Mouse (Mus musculus) forebrain, embryonic 10.5 days (tissue): ENCODE data around the gene Gm47429. TPM values are rescaled to one million over a fixed set of nuclear protein-coding genes. Genes with fewer than 3 reads are reported as not detected.
"Not testable (repeated sequence)": the region's sequence is repeated elsewhere in the genome, so short reads cannot be mapped to it uniquely, and the experiment has no call there.

ENCODE experiments used
- DNase-seq: peaks from one replicate; pipeline ENCODE4 v3.0.0-alpha.2; 2017; ENCODE audit warnings: low spot score; ENCODE audit errors: extremely low spot score
- H3K27ac ChIP-seq: fragments of 300-500 bp; sonication (generic); 2 replicates; pipeline ENCODE4 v1.5.1; 2016; ENCODE audit warnings: mild to moderate bottlenecking
- H3K27me3 ChIP-seq: fragments of 300-500 bp; sonication (generic); 2 replicates; pipeline ENCODE4 v1.6.1; 2016; ENCODE audit warnings: mild to moderate bottlenecking; ENCODE audit not compliant: poor library complexity, severe bottlenecking
- H3K36me3 ChIP-seq: fragments of 300-500 bp; sonication (generic); replicated peaks from 2 replicates; pipeline ENCODE4 v1.6.1; 2016; ENCODE audit warnings: mild to moderate bottlenecking, moderate library complexity
- H3K4me1 ChIP-seq: fragments of 300-500 bp; sonication (generic); 2 replicates; pipeline ENCODE4 v1.6.1; 2016
- H3K4me3 ChIP-seq: fragments of 300-500 bp; sonication (generic); 2 replicates; pipeline ENCODE4 v1.5.1; 2016; ENCODE audit warnings: mild to moderate bottlenecking, moderate library complexity
- H3K9me3 ChIP-seq: fragments of 300-500 bp; sonication (generic); 2 replicates; pipeline ENCODE4 v1.6.1; 2016; ENCODE audit warnings: mild to moderate bottlenecking, moderate library complexity
- WGBS: fragments of 180-500 bp; shearing (Covaris S2); methylation state at CpG from one replicate; pipeline ENCODE4 v1.1.7; 2016; 5-methylcytosine and 5-hydroxymethylcytosine counted together
- polyA plus RNA-seq: library from polyadenylated mRNA; unstranded; fragments of >200 nt; fragmentation: Nextera tagmentation; extraction: Ambion mirVana; gene quantifications from 2 replicates; pipeline ENCODE4 v1.2.1, GENCODE M21; 2016

The Gm47429 gene
- not detected in 2 replicates for polyA plus RNA-seq

DNA sequence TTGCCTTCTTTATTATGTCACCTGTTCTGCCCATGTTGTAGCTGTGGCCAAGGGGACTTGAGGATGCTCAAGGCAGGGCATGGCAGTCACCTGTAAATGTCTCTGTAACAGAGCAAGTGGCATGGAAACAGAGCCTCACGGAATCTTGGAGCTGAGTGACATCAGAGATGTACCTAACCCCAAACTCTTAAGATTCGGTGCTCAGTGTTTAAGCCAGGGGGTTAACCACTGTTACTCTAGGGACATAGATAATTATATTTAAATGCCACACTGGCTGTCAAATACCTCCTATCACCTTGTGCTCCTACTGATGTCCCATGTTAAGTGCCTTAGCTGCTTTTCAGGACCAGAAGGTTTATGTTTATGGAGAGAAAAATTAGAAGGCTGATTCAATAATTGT, at the start of gene Gm47429:
Gene Gm47429 (minus strand): TSS at position 101 of the 400 bp plus-strand sequence.
- no peak for DNase-seq
- WGBS, result 94% methylated on average over 2 of the region's 2 CpGs
- no peaks in the 10 kb centered on the region for H3K4me1 ChIP-seq
- no peaks in the 10 kb centered on the region for H3K27me3 ChIP-seq
- H3K9me3 ChIP-seq, result no peaks in the 10 kb centered on the region
- H3K4me3 ChIP-seq, result no peak within 1 kb of the TSS
- H3K27ac ChIP-seq, result no peak within 1 kb of the TSS
- H3K36me3 ChIP-seq, result no peaks in the 10 kb centered on the region

- not testable (repeated sequence) for H3K27ac ChIP-seq, H3K27me3 ChIP-seq, H3K4me3 ChIP-seq, H3K4me1 ChIP-seq, DNase-seq, H3K36me3 ChIP-seq, H3K9me3 ChIP-seq
Measured at GRCm38 (mm10) chr13:50488510-50488909, 44.8 kb upstream of the Gm47429 start.

- Histone ChIP-seq H3K4me3 (no peak within 1 kb of the TSS), H3K9me3 (no peaks in the 10 kb centered on the region), H3K4me1 (no peaks in the 10 kb centered on the region), H3K27ac (no peak within 1 kb of the TSS), H3K36me3 (no peaks in the 10 kb centered on the region), H3K27me3 (no peaks in the 10 kb centered on the region)
- WGBS, result 85% methylated on average over 4 of the region's 4 CpGs
- no peak for DNase-seq
Measured at GRCm38 (mm10) chr13:50467007-50467406, 23.3 kb upstream of the Gm47429 start, which contains the start of gene Nutm2. Nutm2 (plus strand) TSS chr13:50467307.

DNA sequence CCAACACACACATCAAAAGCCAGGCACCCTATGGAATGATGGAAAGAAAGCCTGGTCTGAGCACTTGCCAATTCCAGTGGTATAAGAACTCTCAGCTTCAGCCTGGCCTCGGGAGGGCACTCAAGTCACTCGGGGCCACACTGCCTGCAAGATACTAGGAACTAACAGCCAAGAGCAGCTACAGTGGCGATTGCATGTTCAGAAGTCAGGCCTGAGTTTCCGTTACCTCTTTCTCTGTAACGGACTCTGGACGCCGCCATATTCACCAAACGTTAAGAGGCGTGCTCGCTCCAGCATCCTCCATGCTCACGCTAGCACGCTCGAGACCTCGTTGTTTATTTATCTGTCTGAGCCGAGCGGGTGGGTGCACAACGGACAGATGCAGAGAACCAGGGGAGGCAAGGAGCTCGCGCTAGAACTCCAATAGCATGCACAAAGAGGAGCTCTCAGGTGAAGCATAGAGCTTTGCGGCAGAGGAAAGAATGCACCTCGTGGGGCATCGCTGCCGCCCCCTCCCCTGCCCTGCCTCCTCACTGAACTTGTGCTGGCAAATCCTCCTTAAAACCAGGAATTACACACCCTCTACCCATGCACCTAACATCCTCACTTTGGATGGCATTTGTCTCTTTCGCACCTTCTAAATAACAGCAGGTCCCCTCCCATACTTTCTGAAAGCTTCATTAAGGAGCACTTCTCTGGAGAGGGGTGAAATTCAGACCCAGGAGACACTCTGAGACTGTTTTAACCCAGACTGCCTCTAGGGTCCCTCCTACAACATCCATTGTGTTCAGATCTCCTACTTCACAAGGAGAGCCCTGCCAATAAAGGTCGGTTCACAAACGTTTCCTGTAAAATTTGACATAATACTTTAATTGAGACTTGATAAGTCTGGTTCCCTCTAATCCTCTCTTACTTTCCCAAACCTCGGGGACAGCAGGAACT, 21.2 kb upstream of the Gm47429 start:
- no peak for DNase-seq
- 46% methylated on average over 27 of the region's 27 CpGs for WGBS
- Histone ChIP-seq H3K9me3 (no peaks in the 10 kb centered on the region), H3K27me3 (no peaks in the 10 kb centered on the region), H3K4me3 (peak overlapping the region; percentile 35), H3K27ac (no peak overlapping the region), H3K4me1 (no peaks in the 10 kb centered on the region), H3K36me3 (no peaks in the 10 kb centered on the region)

GRCm38 (mm10) chr13:50460433-50460832, 16.7 kb upstream of the Gm47429 start:
- 46% methylated on average over 2 of the region's 2 CpGs for WGBS
- DNase-seq, H3K4me3 ChIP-seq, H3K9me3 ChIP-seq, H3K36me3 ChIP-seq, H3K27me3 ChIP-seq, H3K27ac ChIP-seq, H3K4me1 ChIP-seq: not testable (repeated sequence)

GRCm38 (mm10) chr13:50453426-50453825, 9.7 kb upstream of the Gm47429 start:
- H3K9me3 ChIP-seq, result no peaks in the 10 kb centered on the region
- no peak overlapping the region for H3K4me3 ChIP-seq
- no peak overlapping the region for H3K27ac ChIP-seq
- whole genome bisulfite sequencing, result 39% methylated on average over 4 of the region's 4 CpGs
- no peaks in the 10 kb centered on the region for H3K36me3 ChIP-seq
- DNase-seq, result no peak
- H3K4me1 ChIP-seq, result no peaks in the 10 kb centered on the region
- no peaks in the 10 kb centered on the region for H3K27me3 ChIP-seq

GRCm38 (mm10) chr13:50452266-50452665, 8.6 kb upstream of the Gm47429 start:
- 75% methylated on average over 9 of the region's 9 CpGs for WGBS

GRCm38 (mm10) chr13:50445261-50445660, 1.5 kb upstream of the Gm47429 start:
- Histone ChIP-seq H3K4me3 (no peak overlapping the region), H3K27ac (no peak overlapping the region), H3K36me3 (no peaks in the 10 kb centered on the region), H3K4me1 (no peaks in the 10 kb centered on the region), H3K27me3 (no peaks in the 10 kb centered on the region), H3K9me3 (no peaks in the 10 kb centered on the region)
- 66% methylated on average over 4 of the region's 4 CpGs for WGBS
- no peak for DNase-seq

More at GRCm38 (mm10) chr13:50452266-50452665, 8.6 kb upstream of the Gm47429 start:
- H3K36me3 ChIP-seq, H3K4me3 ChIP-seq, H3K27me3 ChIP-seq, H3K9me3 ChIP-seq, H3K27ac ChIP-seq, DNase-seq, H3K4me1 ChIP-seq: not testable (repeated sequence)

DNA sequence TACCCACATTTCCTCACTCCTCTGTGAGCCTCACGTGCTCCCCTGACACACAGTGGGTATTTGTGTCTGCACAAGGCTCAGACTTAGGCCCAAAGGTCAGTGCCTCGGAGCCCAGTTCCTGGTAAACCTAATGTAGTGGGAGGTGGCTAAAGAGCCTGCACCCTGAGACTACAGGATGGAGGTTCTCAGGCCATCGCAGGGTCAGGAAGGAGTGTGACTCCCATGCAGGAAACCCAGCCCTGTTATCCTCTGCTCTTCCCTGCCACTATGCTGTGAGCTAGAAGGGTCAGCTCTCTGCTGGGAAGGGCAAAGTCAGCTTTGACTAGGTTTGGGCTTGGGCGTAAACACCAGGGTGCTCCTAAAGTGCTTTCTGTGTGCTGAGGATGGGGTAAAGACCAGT, 17.0 kb downstream of the Gm47429 start:
- H3K36me3 ChIP-seq, result peaks cover 96% of the 10 kb centered on the region
- H3K27me3 ChIP-seq, result no peaks in the 10 kb centered on the region
- 86% methylated on average over 4 of the region's 4 CpGs for WGBS
- no peaks in the 10 kb centered on the region for H3K9me3 ChIP-seq
- DNase-seq, result no peak
- H3K4me1 ChIP-seq, result no peaks in the 10 kb centered on the region
- H3K4me3 ChIP-seq, result no peak overlapping the region
- no peak overlapping the region for H3K27ac ChIP-seq

DNA sequence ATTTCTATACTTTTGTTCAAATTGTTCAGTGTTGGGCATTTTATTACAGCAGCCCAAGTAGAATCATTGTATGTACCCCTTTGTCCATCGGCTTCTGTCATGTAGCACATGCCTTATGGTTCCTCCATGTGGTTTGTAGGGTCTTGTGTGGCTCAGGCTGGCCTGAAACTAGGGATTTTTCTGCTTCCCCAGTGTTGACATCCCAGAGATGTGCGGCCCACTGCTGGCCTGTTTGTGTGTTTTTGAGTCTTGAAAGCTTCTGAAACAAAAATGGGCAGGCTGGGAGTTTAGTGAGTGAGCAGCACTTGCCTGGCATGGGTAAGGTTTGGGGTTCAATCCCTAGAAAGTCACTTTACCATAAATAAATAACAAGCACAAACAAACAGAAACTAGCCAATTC, 19.2 kb downstream of the Gm47429 start:
- DNase-seq, result no peak

DNA sequence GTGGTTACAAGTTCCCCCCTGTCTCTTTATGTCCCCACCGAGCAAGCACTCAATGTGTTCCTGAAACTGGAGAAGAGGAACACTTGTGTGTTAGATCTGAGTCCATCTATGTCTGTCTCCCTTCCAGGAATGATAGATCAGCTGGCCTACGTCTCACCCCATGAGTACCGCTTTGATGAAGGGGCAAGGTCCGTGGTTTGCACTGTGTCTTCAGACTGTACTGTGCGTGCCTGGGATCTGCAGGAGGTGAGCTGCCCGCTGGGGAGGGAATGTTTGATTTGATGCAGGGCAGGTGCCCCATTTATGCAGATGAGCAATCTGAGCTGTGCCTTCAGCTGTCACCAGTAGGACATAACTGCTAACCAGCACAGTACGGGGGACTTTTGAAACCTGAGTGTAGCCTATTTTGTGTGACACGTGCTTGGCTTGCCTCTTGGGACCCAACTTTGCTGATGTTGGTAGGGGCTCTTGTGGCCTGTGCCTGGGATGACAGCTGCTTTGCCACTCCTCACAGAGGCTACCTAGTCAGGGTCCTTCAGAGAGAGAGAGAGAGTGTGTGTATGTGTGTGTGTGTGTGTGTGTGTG, 20.0 kb downstream of the Gm47429 start:
- DNase-seq, result no peak
- no peak overlapping the region for H3K4me3 ChIP-seq
- no peak overlapping the region for H3K27ac ChIP-seq
- 96% methylated on average over 8 of the region's 8 CpGs for WGBS
- no peaks in the 10 kb centered on the region for H3K27me3 ChIP-seq
- H3K4me1 ChIP-seq, result peaks cover 3% of the 10 kb centered on the region
- H3K9me3 ChIP-seq, result no peaks in the 10 kb centered on the region
- H3K36me3 ChIP-seq, result peaks cover 80% of the 10 kb centered on the region

More for the DNA sequence above, 19.2 kb downstream of the Gm47429 start:
- H3K27ac ChIP-seq, result no peak overlapping the region
- WGBS, result 94% methylated on average over 2 of the region's 2 CpGs
- no peaks in the 10 kb centered on the region for H3K9me3 ChIP-seq
- H3K4me3 ChIP-seq, result no peak overlapping the region
- no peaks in the 10 kb centered on the region for H3K27me3 ChIP-seq
- H3K36me3 ChIP-seq, result peaks cover 88% of the 10 kb centered on the region
- H3K4me1 ChIP-seq, result no peaks in the 10 kb centered on the region

GRCm38 (mm10) chr13:50418421-50418820, 25.3 kb downstream of the Gm47429 start:
- peaks cover 27% of the 10 kb centered on the region for H3K36me3 ChIP-seq
- peak overlapping the region; percentile 91 for H3K27ac ChIP-seq
- no peaks in the 10 kb centered on the region for H3K9me3 ChIP-seq
- WGBS, result 51% methylated on average over 3 of the region's 3 CpGs
- no peaks in the 10 kb centered on the region for H3K27me3 ChIP-seq
- peaks cover 14% of the 10 kb centered on the region for H3K4me1 ChIP-seq
- H3K4me3 ChIP-seq, result peak overlapping the region; percentile 86
- no peak for DNase-seq
